Mouse (Mus musculus) hindbrain, embryonic 15.5 days (tissue): ENCODE measurements at regions not wholly inside any gene's neighbourhood (a gene's known extent, or its start where the extent isn't known, plus 50 kb on each side); places are given as distances from the start of the nearest gene placed in this dataset.

Source experiments
- ATAC-seq: fragments of 200-750 bp; cut with Nextera tagmentation; 2 replicates; pipeline ENCODE4 v1.8.0; 2017; ENCODE audit warnings: low read depth, moderate number of reproducible peaks, moderate TSS enrichment; ENCODE audit not compliant: low FRiP score
- H3K27ac ChIP-seq: fragments of 300-500 bp; sonication (generic); replicated peaks from 2 replicates; pipeline ENCODE4 v1.5.1; 2015; ENCODE audit warnings: mild to moderate bottlenecking, inconsistent platforms
- H3K27me3 ChIP-seq: fragments of 300-500 bp; sonication (generic); 2 replicates; pipeline ENCODE4 v1.6.1; 2015; ENCODE audit warnings: control low read depth, inconsistent platforms
- H3K36me3 ChIP-seq: fragments of 300-500 bp; sonication (generic); 2 replicates; pipeline ENCODE4 v1.6.1; 2015; ENCODE audit warnings: control low read depth, inconsistent platforms
- H3K4me1 ChIP-seq: fragments of 300-500 bp; sonication (generic); replicated peaks from 2 replicates; pipeline ENCODE4 v1.6.1; 2015; ENCODE audit warnings: control low read depth, inconsistent platforms
- H3K4me2 ChIP-seq: fragments of 300-500 bp; sonication (generic); 2 replicates; pipeline ENCODE4 v1.6.1; 2015; ENCODE audit warnings: moderate library complexity, mild to moderate bottlenecking, inconsistent platforms
- H3K4me3 ChIP-seq: fragments of 300-500 bp; sonication (generic); 2 replicates; pipeline ENCODE4 v1.5.1; 2015; ENCODE audit warnings: mild to moderate bottlenecking, inconsistent platforms
- H3K9ac ChIP-seq: fragments of 300-500 bp; sonication (generic); 2 replicates; pipeline ENCODE4 v1.6.1; 2015; ENCODE audit warnings: inconsistent platforms
- H3K9me3 ChIP-seq: fragments of 300-500 bp; sonication (generic); 2 replicates; pipeline ENCODE4 v1.6.1; 2016; ENCODE audit warnings: control low read depth, inconsistent platforms
- WGBS: fragments of 180-500 bp; shearing (Covaris S2); methylation state at CpG from one replicate; pipeline ENCODE4 v1.1.7; 2015; 5-methylcytosine and 5-hydroxymethylcytosine counted together

- Histone ChIP-seq H3K27ac (no peak overlapping the region), H3K4me1 (no peaks in the 10 kb centered on the region), H3K4me3 (no peak overlapping the region), H3K9ac (no peak overlapping the region), H3K9me3 (no peaks in the 10 kb centered on the region), H3K27me3 (no peaks in the 10 kb centered on the region), H3K36me3 (no peaks in the 10 kb centered on the region), H3K4me2 (no peak overlapping the region)
- no peak for ATAC-seq
- 93% methylated on average over 5 of the region's 5 CpGs for WGBS
Observed at GRCm38 (mm10) chr2:59431466-59431865, 53.0 kb upstream of the Dapl1 start.

GRCm38 (mm10) chr2:59431867-59432266, 52.6 kb upstream of the Dapl1 start:
- WGBS: 80% methylated on average over 7 of the region's 7 CpGs
- no peak for ATAC-seq

More at GRCm38 (mm10) chr2:59431867-59432266, 52.6 kb upstream of the Dapl1 start:
- Histone ChIP-seq H3K9ac (no peak overlapping the region), H3K4me3 (no peak overlapping the region), H3K9me3 (no peaks in the 10 kb centered on the region), H3K4me1 (no peaks in the 10 kb centered on the region), H3K36me3 (no peaks in the 10 kb centered on the region), H3K27me3 (no peaks in the 10 kb centered on the region), H3K4me2 (no peak overlapping the region), H3K27ac (no peak overlapping the region)
